Mouse (Mus musculus) olfactory bulb, adult 2 months (tissue): ENCODE measurements around the gene Kdm2b.

Source experiments
- CTCF ChIP-seq: fragments of 200-500 bp; IDR thresholded peaks from 2 replicates; pipeline ENCODE4 v1.5.1; 2012; ENCODE audit warnings: low read depth, mild to moderate bottlenecking, low read length, moderate library complexity; ENCODE audit not compliant: insufficient read depth
- POLR2A ChIP-seq: fragments of 200-500 bp; IDR thresholded peaks from 2 replicates; pipeline ENCODE4 v1.6.1; 2012; ENCODE audit warnings: mild to moderate bottlenecking, low read depth, low read length, moderate library complexity; ENCODE audit not compliant: insufficient read depth

DNA sequence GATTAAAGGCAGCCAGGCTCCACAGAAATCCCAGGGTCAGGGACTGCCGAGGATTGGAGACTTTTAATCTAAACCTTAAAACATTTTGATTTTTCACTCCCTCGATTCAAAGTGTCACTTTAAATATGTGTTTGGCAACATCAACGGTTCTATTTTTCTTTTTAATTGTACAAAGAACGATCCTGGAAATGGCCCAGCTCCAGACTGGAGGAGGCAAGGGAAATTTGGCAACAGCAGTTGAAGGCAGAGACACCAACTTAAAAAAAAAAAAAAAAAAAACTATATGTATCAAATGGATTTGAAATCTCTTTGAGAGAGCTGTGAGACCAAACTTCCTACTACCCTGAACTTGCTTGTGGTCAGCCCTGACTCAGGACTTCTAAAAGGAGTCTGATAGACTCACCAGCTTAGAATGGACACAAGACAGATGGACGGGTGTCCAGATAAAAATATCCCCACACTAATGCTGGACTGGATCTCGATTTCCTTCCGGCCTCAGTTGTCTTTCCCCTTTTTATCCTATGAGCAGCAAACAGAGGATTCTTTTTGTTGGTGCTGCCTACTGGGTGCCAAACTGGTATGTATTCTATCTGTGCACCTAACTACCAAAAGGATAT, 19.4 kb upstream of the Kdm2b start:
- TF ChIP-seq CTCF, result no peak
- TF ChIP-seq POLR2A, result no peak
